Comparison of ENCODE assay signal across 9 mouse cellular contexts in genomic region chr2:147808036-147808675, GRCm38 (mm10).
DNase-seq lines count a peak whose midpoint lies in the region; ATAC-seq lines count a peak whose summit lies in the region.
"Had no signal": no experiment of that assay in that cellular context is flagged by ENCODE, and none has a peak within 500 bp of the region (broad histone marks: within the 10 kb centered on the region; RNA-seq: fewer than 3 reads in every experiment).

No protein-coding gene starts in this region.

- H3K36me3 ChIP-seq in forebrain, embryonic 10.5 days (replicated peaks): no peaks in the 10 kb centered on the region
- no peaks in the 10 kb centered on the region for H3K36me3 ChIP-seq in forebrain, embryonic 15.5 days
- no peaks in the 10 kb centered on the region for H3K36me3 ChIP-seq in forebrain, embryonic 14.5 days (ENCODE audit: control insufficient read depth, insufficient read depth, low read length)
- H3K36me3 ChIP-seq: midbrain, embryonic 12.5 days had no signal

- H3K4me1 ChIP-seq in forebrain, embryonic 10.5 days: no peaks in the 10 kb centered on the region
- no peaks in the 10 kb centered on the region for H3K4me1 ChIP-seq in forebrain, embryonic 15.5 days
- H3K4me1 ChIP-seq in forebrain, embryonic 14.5 days (ENCODE audit: control insufficient read depth, insufficient read depth, low read length): no peaks in the 10 kb centered on the region
- H3K4me1 ChIP-seq: midbrain, embryonic 12.5 days had no signal

- peak; percentile 30 for DNase-seq in forebrain, embryonic 10.5 days (ENCODE audit: extremely low spot score, low spot score)
- peak; percentile 15 for DNase-seq in urinary bladder, postnatal 14 days (ENCODE audit: low spot score)
- no peak for DNase-seq in urinary bladder, postnatal 10 days (ENCODE audit: low spot score)
- DNase-seq in forebrain, embryonic 14.5 days (ENCODE audit: low spot score): peak; percentile 71
- peak; percentile 48 to 56 for DNase-seq in kidney, postnatal 4 days
- peak; percentile 37 for DNase-seq in lung, postnatal 25 days (ENCODE audit: low spot score)
- peak; percentile 25 for DNase-seq in yolk sac, embryonic 10.5 days (ENCODE audit: low spot score)

- no peak overlapping the region for H3K4me3 ChIP-seq in forebrain, embryonic 10.5 days
- no peak overlapping the region for H3K4me3 ChIP-seq in forebrain, embryonic 15.5 days
- H3K4me3 ChIP-seq in forebrain, embryonic 14.5 days (ENCODE audit: low read depth, low read length): no peak overlapping the region
- H3K4me3 ChIP-seq: midbrain, embryonic 12.5 days had no signal

- H3K27me3 ChIP-seq in forebrain, embryonic 10.5 days (ENCODE audit: poor library complexity, severe bottlenecking): no peaks in the 10 kb centered on the region
- no peaks in the 10 kb centered on the region for H3K27me3 ChIP-seq in forebrain, embryonic 15.5 days
- H3K27me3 ChIP-seq in forebrain, embryonic 14.5 days (replicated peaks; ENCODE audit: control insufficient read depth, insufficient read depth, low read length): no peaks in the 10 kb centered on the region

- H3K4me2 ChIP-seq in forebrain, embryonic 15.5 days (replicated peaks): no peak overlapping the region
- no peak overlapping the region for H3K4me2 ChIP-seq in forebrain, embryonic 14.5 days (ENCODE audit: low read length)
- H3K4me2 ChIP-seq: midbrain, embryonic 12.5 days had no signal

- no peak for ATAC-seq in forebrain, embryonic 15.5 days (replicated peaks)
- peak; percentile 52; the same call in 1 of the 2 replicates for ATAC-seq in forebrain, embryonic 14.5 days

- H3K9me3 ChIP-seq in forebrain, embryonic 10.5 days: no peaks in the 10 kb centered on the region
- no peaks in the 10 kb centered on the region for H3K9me3 ChIP-seq in forebrain, embryonic 15.5 days
- no peaks in the 10 kb centered on the region for H3K9me3 ChIP-seq in forebrain, embryonic 14.5 days (replicated peaks; ENCODE audit: control insufficient read depth, low read length)
- H3K9me3 ChIP-seq: midbrain, embryonic 12.5 days had no signal

- 50% methylated on average over 5 of the region's 5 CpGs for WGBS in forebrain, embryonic 10.5 days
- WGBS in forebrain, embryonic 15.5 days: 43% methylated on average over 5 of the region's 5 CpGs
- WGBS in forebrain, embryonic 14.5 days: 41% methylated on average over 5 of the region's 5 CpGs

- H3K27ac ChIP-seq in forebrain, embryonic 10.5 days: no peak overlapping the region
- no peak overlapping the region for H3K27ac ChIP-seq in forebrain, embryonic 15.5 days (replicated peaks)
- no peak overlapping the region for H3K27ac ChIP-seq in forebrain, embryonic 14.5 days (ENCODE audit: low read depth, low read length)
- H3K27ac ChIP-seq: midbrain, embryonic 12.5 days had no signal

- H3K9ac ChIP-seq in forebrain, embryonic 15.5 days (replicated peaks): no peak overlapping the region
- no peak overlapping the region for H3K9ac ChIP-seq in forebrain, embryonic 14.5 days (ENCODE audit: low read length)
- H3K9ac ChIP-seq: midbrain, embryonic 12.5 days had no signal
